Mouse (Mus musculus): Measurements from ENCODE around the gene Cnr2.

DNA sequence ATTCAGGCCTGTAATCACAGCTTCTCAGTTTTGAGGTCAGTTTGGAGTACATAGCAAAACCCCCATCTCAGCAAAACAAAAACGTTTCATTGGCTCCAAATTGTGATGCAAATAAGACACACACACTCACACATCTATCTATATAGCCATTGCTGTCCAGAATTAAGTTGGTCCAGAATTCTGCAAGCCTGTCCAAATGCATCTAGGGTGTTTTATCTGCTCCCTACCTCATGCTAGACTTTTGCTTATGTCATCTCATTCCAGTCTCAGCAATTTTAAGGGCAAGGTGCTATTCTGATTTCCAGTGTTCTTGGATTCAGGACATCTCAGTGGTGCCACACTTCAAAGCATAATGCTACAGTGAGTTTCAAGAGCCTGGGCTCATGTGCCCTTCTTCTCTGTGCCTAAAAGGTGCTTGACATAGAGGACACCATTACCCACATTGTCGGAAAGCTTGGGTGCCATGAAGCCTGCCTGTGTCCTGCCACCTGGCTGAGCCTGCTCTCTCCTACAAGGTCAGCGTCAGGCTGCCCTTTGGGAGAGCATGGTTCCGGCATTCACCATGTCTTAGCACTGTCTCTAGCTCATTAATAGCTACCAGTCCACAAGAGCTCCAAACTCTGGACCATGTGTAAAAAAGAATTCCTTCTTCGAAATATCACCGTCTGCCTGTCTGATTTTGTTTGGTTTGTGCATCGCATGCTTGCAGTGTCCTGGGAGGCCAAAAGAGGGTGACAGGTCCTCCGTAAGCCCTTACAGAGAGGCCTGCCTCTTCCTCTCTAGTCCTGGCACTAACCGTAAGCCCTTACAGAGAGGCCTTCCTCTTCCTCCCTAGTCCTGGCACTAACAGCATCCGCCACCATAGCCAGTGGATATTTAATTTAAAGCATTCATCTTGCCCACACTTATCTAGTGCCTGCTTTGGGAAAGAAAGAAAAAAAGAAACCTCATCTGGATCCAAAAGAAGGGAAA lies 20.3 kb upstream of the Cnr2 start:
- TF ChIP-seq POLR2A (IDR thresholded peaks at IDR 0.05; ENCODE audit: extremely low read depth, insufficient read depth, low read length) (no peak), CTCF (IDR thresholded peaks at IDR 0.05; ENCODE audit: low read depth, low read length) (no peak)

Data from liver, adult 2 months (tissue).